Mouse (Mus musculus) adrenal gland, adult 2 months (tissue): ENCODE results near the gene Morn4. TPM values are rescaled to one million over a fixed set of nuclear protein-coding genes. Genes with fewer than 3 reads are reported as not detected.

Experiments used
- DNase-seq: peaks from one replicate; pipeline ENCODE4 v3.0.0; 2021
- polyA plus RNA-seq: library from polyadenylated mRNA; depleted of rRNA; stranded (reverse); fragments of >200 nt; gene quantifications from 2 replicates; pipeline ENCODE4 v1.2.3, GENCODE M21; 2012; rRNA removed
- total RNA-seq, 2 experiments: library from RNA; stranded (reverse); gene quantifications; 2 replicates each; pipeline ENCODE4 v1.2.3; 2021

Gene Morn4
- total and polyA plus RNA-seq, 3 experiments = 7.5 to 15.5 (median 10.6) TPM

GRCm38 (mm10) chr19:42043988-42044387, 42.2 kb downstream of the Morn4 start:
- no peak for DNase-seq

- no peak for DNase-seq
These were observed 47.8 kb downstream of the Morn4 start for GRCm38 (mm10) chr19:42038310-42038709.

GRCm38 (mm10) chr19:42037167-42037702, 48.9 kb downstream of the Morn4 start:
- DNase-seq = no peak

GRCm38 (mm10) chr19:42036357-42036756, 49.8 kb downstream of the Morn4 start:
- DNase-seq = no peak

GRCm38 (mm10) chr19:42035456-42036248, 50.5 kb downstream of the Morn4 start, which contains the start of gene Ankrd2:
Gene Ankrd2 (plus strand): TSS chr19:42036000.
- DNase-seq = peak; percentile 89

- DNase-seq = no peak
These were observed 51.2 kb downstream of the Morn4 start for GRCm38 (mm10) chr19:42034881-42035455.

GRCm38 (mm10) chr19:42034146-42034775, 51.9 kb downstream of the Morn4 start:
- DNase-seq = no peak

GRCm38 (mm10) chr19:42033611-42034010, 52.5 kb downstream of the Morn4 start:
- no peak for DNase-seq

- DNase-seq = no peak
These were observed 55.0 kb downstream of the Morn4 start for GRCm38 (mm10) chr19:42031112-42031511.

GRCm38 (mm10) chr19:42026158-42026557, 60.0 kb downstream of the Morn4 start:
- peak; percentile 87 for DNase-seq

Other genes with a start within 250 kb of the Morn4 start
- gene Frat2, start 238.2 kb downstream of the Morn4 start, total RNA-seq = 1 to 10 TPM; 1.2 to 2.6 TPM
- 5.5 and 6.7 TPM in 2 replicates for gene Frat2, start 238.2 kb downstream of the Morn4 start, polyA plus RNA-seq
- 10 to 100 TPM; 13.9 to 15.2 TPM for gene Rrp12, start 190.2 kb downstream of the Morn4 start, total RNA-seq
- 4.3 and 6.6 TPM in 2 replicates for gene Rrp12, start 190.2 kb downstream of the Morn4 start, polyA plus RNA-seq
- gene Pgam1, start 174.4 kb downstream of the Morn4 start, total RNA-seq = 100 to 1,000 TPM; 804 to 889 TPM
- 521 and 639 TPM in 2 replicates for gene Pgam1, start 174.4 kb downstream of the Morn4 start, polyA plus RNA-seq
- 10 to 100 TPM; 28.2 to 31.9 TPM for gene Exosc1, start 152.9 kb downstream of the Morn4 start, total RNA-seq
- 6.9 and 9.4 TPM in 2 replicates for gene Exosc1, start 152.9 kb downstream of the Morn4 start, polyA plus RNA-seq
- 10 to 100 TPM; 26.0 to 26.2 TPM for gene Zdhhc16, start 152.9 kb downstream of the Morn4 start, total RNA-seq
- 56.9 and 73.6 TPM in 2 replicates for gene Zdhhc16, start 152.9 kb downstream of the Morn4 start, polyA plus RNA-seq
- gene Mms19, start 105.2 kb downstream of the Morn4 start, total RNA-seq = 10 to 100 TPM; 15.9 to 22.0 TPM
- 48.3 and 49.2 TPM in 2 replicates for gene Mms19, start 105.2 kb downstream of the Morn4 start, polyA plus RNA-seq
- 10 to 100 TPM; 12.8 to 21.1 TPM for gene Ubtd1, start 104.6 kb downstream of the Morn4 start, total RNA-seq
- 29.3 and 31.3 TPM in 2 replicates for gene Ubtd1, start 104.6 kb downstream of the Morn4 start, polyA plus RNA-seq
- gene Ankrd2, start 50.4 kb downstream of the Morn4 start, total RNA-seq = under 1 TPM; 0.35 to 0.61 TPM
- gene Ankrd2, start 50.4 kb downstream of the Morn4 start, polyA plus RNA-seq = 0.16 and 0.27 TPM in 2 replicates
- 1 to 10 TPM; 3.7 to 8.0 TPM for gene Hoga1, start 40.7 kb downstream of the Morn4 start, total RNA-seq
- 1.5 and 1.6 TPM in 2 replicates for gene Hoga1, start 40.7 kb downstream of the Morn4 start, polyA plus RNA-seq
- gene 4933411K16Rik, start 34.1 kb downstream of the Morn4 start, total RNA-seq = under 1 TPM; 0.55 to 0.75 TPM
- 0.09 and 0.12 TPM in 2 replicates for gene 4933411K16Rik, start 34.1 kb downstream of the Morn4 start, polyA plus RNA-seq
- gene Pi4k2a, start 4.1 kb upstream of the Morn4 start, total RNA-seq = 10 to 100 TPM; 62.3 to 69.9 TPM
- 43.7 and 44.5 TPM in 2 replicates for gene Pi4k2a, start 4.1 kb upstream of the Morn4 start, polyA plus RNA-seq
- gene Avpi1, start 42.7 kb upstream of the Morn4 start, total RNA-seq = 100 to 1,000 TPM in 1 of 2 experiments, 10 to 100 TPM in 1; 78.6 to 101 TPM
- gene Avpi1, start 42.7 kb upstream of the Morn4 start, polyA plus RNA-seq = 82.3 and 112 TPM in 2 replicates
- gene Marveld1, start 61.0 kb upstream of the Morn4 start, total RNA-seq = 10 to 100 TPM; 30.0 to 56.7 TPM
- 76.2 and 87.1 TPM in 2 replicates for gene Marveld1, start 61.0 kb upstream of the Morn4 start, polyA plus RNA-seq
- 10 to 100 TPM; 43.6 to 47.9 TPM for gene Zfyve27, start 77.6 kb upstream of the Morn4 start, total RNA-seq
- gene Zfyve27, start 77.6 kb upstream of the Morn4 start, polyA plus RNA-seq = 37.6 and 49.2 TPM in 2 replicates
- 1 to 10 TPM; 2.7 to 3.9 TPM for gene Sfrp5, start 115.9 kb upstream of the Morn4 start, total RNA-seq
- 11.5 and 22.6 TPM in 2 replicates for gene Sfrp5, start 115.9 kb upstream of the Morn4 start, polyA plus RNA-seq
- 1 to 10 TPM in 1 of 2 experiments, under 1 TPM in 1; 0.69 to 1.3 TPM for gene Golga7b, start 161.2 kb upstream of the Morn4 start, total RNA-seq
- gene Golga7b, start 161.2 kb upstream of the Morn4 start, polyA plus RNA-seq = 1.1 and 2.8 TPM in 2 replicates